ENCODE assay signal across 12 mouse cellular contexts in genomic region chr13:58124989-58125388, GRCm38 (mm10). TPM values are rescaled to one million over a fixed set of nuclear protein-coding genes. Genes with fewer than 3 reads are reported as not detected.
DNase-seq lines count a peak whose midpoint lies in the region; ATAC-seq and TF ChIP-seq lines count a peak whose summit lies in the region.
"Had no signal": no experiment of that assay in that cellular context is flagged by ENCODE, and none has a peak within 500 bp of the region (broad histone marks: within the 10 kb centered on the region; RNA-seq: fewer than 3 reads in every experiment).

No protein-coding gene starts in this region.

- H3K27ac ChIP-seq in cerebellum, adult 2 months (ENCODE audit: insufficient read depth, low read length), result no peak overlapping the region
- H3K27ac ChIP-seq in kidney, postnatal 0 days, result no peak overlapping the region
- no peak overlapping the region for H3K27ac ChIP-seq in kidney, adult 2 months (ENCODE audit: insufficient read depth, low read depth, low read length)
- H3K27ac ChIP-seq in embryonic facial prominence, embryonic 12.5 days, result no peak overlapping the region
- no peak overlapping the region for H3K27ac ChIP-seq in limb, embryonic 13.5 days

- no peak for TF ChIP-seq CTCF in cerebellum, adult 2 months (IDR thresholded peaks at IDR 0.05; ENCODE audit: borderline replicate concordance, insufficient read depth, low read depth, low read length)
- no peak for TF ChIP-seq CTCF in kidney, postnatal 0 days (IDR thresholded peaks at IDR 0.05; ENCODE audit: low read depth)
- TF ChIP-seq CTCF in kidney, adult 2 months (conservative IDR thresholded peaks at IDR 0.05; ENCODE audit: insufficient read depth, insufficient read length, low read depth, low read length), result no peak

- peak overlapping the region; percentile 76; the same call in 1 of the 2 replicates for H3K4me2 ChIP-seq in kidney, postnatal 0 days (ENCODE audit: low read length)
- peak overlapping the region; percentile 67; the same call in 1 of the 2 replicates for H3K4me2 ChIP-seq in embryonic facial prominence, embryonic 12.5 days (replicated peaks)
- peak overlapping the region; percentile 73 for H3K4me2 ChIP-seq in limb, embryonic 13.5 days (replicated peaks)

- no peak overlapping the region for H3K4me3 ChIP-seq in cerebellum, adult 2 months (replicated peaks; ENCODE audit: insufficient read depth, low read depth, low read length)
- H3K4me3 ChIP-seq in kidney, postnatal 0 days (replicated peaks; ENCODE audit: low read depth, low read length), result no peak overlapping the region
- no peak overlapping the region for H3K4me3 ChIP-seq in kidney, adult 2 months (ENCODE audit: insufficient read depth, low read depth, low read length)
- no peak overlapping the region for H3K4me3 ChIP-seq in embryonic facial prominence, embryonic 12.5 days
- H3K4me3 ChIP-seq in limb, embryonic 13.5 days, result 0 out of 2 replicates have a peak overlapping the region, but pooled peaks have one; percentile 14

- ATAC-seq in kidney, postnatal 0 days (replicated peaks; ENCODE audit: low FRiP score, low read depth), result no peak
- no peak for ATAC-seq in embryonic facial prominence, embryonic 12.5 days (ENCODE audit: insufficient number of reproducible peaks, insufficient read depth, low FRiP score, low TSS enrichment)
- no peak for ATAC-seq in limb, embryonic 13.5 days (ENCODE audit: low FRiP score, low read depth)

- WGBS in cerebellum, adult 2 months, result 36% methylated on average over 2 of the region's 2 CpGs
- 47% methylated on average over 2 of the region's 2 CpGs for WGBS in kidney, postnatal 0 days
- 46% methylated on average over 2 of the region's 2 CpGs for WGBS in kidney, adult 2 months
- 63% methylated on average over 2 of the region's 2 CpGs for WGBS in embryonic facial prominence, embryonic 12.5 days
- 68% methylated on average over 2 of the region's 2 CpGs for WGBS in limb, embryonic 13.5 days

- no peaks in the 10 kb centered on the region for H3K36me3 ChIP-seq in kidney, postnatal 0 days (ENCODE audit: insufficient read depth, low read length)
- peaks cover 3% of the 10 kb centered on the region for H3K36me3 ChIP-seq in kidney, adult 2 months (ENCODE audit: control insufficient read depth, insufficient read depth, low read length)
- peaks cover 12% of the 10 kb centered on the region; the same call in 1 of the 2 replicates for H3K36me3 ChIP-seq in embryonic facial prominence, embryonic 12.5 days
- peaks cover 8% of the 10 kb centered on the region for H3K36me3 ChIP-seq in limb, embryonic 13.5 days

- H3K4me1 ChIP-seq in cerebellum, adult 2 months (ENCODE audit: control insufficient read depth, insufficient read depth, low read length), result peaks cover 5% of the 10 kb centered on the region; the same call in 1 of the 2 replicates
- peaks cover 24% of the 10 kb centered on the region for H3K4me1 ChIP-seq in kidney, postnatal 0 days (replicated peaks; ENCODE audit: insufficient read depth, low read length)
- H3K4me1 ChIP-seq in kidney, adult 2 months (ENCODE audit: control insufficient read depth, insufficient read depth, low read length), result peaks cover 18% of the 10 kb centered on the region
- peaks cover 18% of the 10 kb centered on the region for H3K4me1 ChIP-seq in embryonic facial prominence, embryonic 12.5 days
- H3K4me1 ChIP-seq in limb, embryonic 13.5 days, result peaks cover 40% of the 10 kb centered on the region

- H3K27me3 ChIP-seq in cerebellum, adult 2 months (ENCODE audit: control insufficient read depth, insufficient read depth, low read length), result no peaks in the 10 kb centered on the region
- no peaks in the 10 kb centered on the region for H3K27me3 ChIP-seq in kidney, postnatal 0 days (ENCODE audit: insufficient read depth, low read length)
- H3K27me3 ChIP-seq in kidney, adult 2 months (replicated peaks; ENCODE audit: control insufficient read depth, insufficient read depth, low read length), result no peaks in the 10 kb centered on the region
- no peaks in the 10 kb centered on the region for H3K27me3 ChIP-seq in embryonic facial prominence, embryonic 12.5 days
- no peaks in the 10 kb centered on the region for H3K27me3 ChIP-seq in limb, embryonic 13.5 days

- H3K9me3 ChIP-seq in kidney, postnatal 0 days (replicated peaks; ENCODE audit: low read length), result no peaks in the 10 kb centered on the region
- H3K9me3 ChIP-seq in embryonic facial prominence, embryonic 12.5 days, result no peaks in the 10 kb centered on the region
- no peaks in the 10 kb centered on the region for H3K9me3 ChIP-seq in limb, embryonic 13.5 days

- peak; percentile 17 for DNase-seq in cerebellum, adult 9-10 months
- DNase-seq in cerebellum, adult 2 months, result no peak
- DNase-seq in kidney, postnatal 0 days (ENCODE audit: low spot score), result no peak
- no peak for DNase-seq in kidney, adult 2 months
- no peak for DNase-seq in MN1 (ENCODE audit: low spot score)
- DNase-seq in right cerebral cortex, postnatal 10 days (ENCODE audit: low spot score in 2 of 2), result no peak
- DNase-seq: cerebellum, adult 11-12 months; heart, postnatal 4 days; layer of hippocampus, adult 9-11 months; lung, adult 18-20 months had no signal

- no peak overlapping the region for H3K9ac ChIP-seq in kidney, postnatal 0 days (ENCODE audit: low read depth, low read length)
- no peak overlapping the region for H3K9ac ChIP-seq in embryonic facial prominence, embryonic 12.5 days
- H3K9ac ChIP-seq in limb, embryonic 13.5 days, result no peak overlapping the region

- no peak for TF ChIP-seq POLR2A in cerebellum, adult 2 months (IDR thresholded peaks at IDR 0.05; ENCODE audit: borderline replicate concordance, insufficient read depth, low read length)
- no peak for TF ChIP-seq POLR2A in kidney, adult 2 months (IDR thresholded peaks at IDR 0.05; ENCODE audit: low read depth, low read length)

RNA-seq across cellular contexts. Expression of gene Hnrnpa0, which starts 3.4 kb away (rescaled TPM):
- 96.5 and 107 TPM in 2 replicates for polyA plus RNA-seq in cerebellum, adult 2 months (2012; rRNA removed)
- polyA plus RNA-seq in kidney, postnatal 0 days (2015; fragmentation: Nextera tagmentation; extraction: Ambion mirVana), result 54.7 and 54.8 TPM in 2 replicates
- 38.3 and 46.8 TPM in 2 replicates for polyA plus RNA-seq in kidney, adult 2 months (2012; rRNA removed)
- 47.1 and 47.4 TPM in 2 replicates for polyA plus RNA-seq in embryonic facial prominence, embryonic 12.5 days (2016; fragmentation: Nextera tagmentation; extraction: Ambion mirVana)
- polyA plus RNA-seq in limb, embryonic 13.5 days (2015; fragmentation: Nextera tagmentation; extraction: Ambion mirVana), result 52.9 and 58.5 TPM in 2 replicates

RNA-seq across cellular contexts. Expression of gene Klhl3, which starts 11.6 kb away (rescaled TPM):
- polyA plus RNA-seq in cerebellum, adult 2 months (2012; rRNA removed), result 16.1 and 18.4 TPM in 2 replicates
- polyA plus RNA-seq in kidney, postnatal 0 days (2015; fragmentation: Nextera tagmentation; extraction: Ambion mirVana), result 10.7 and 12.3 TPM in 2 replicates
- 24.7 and 26.3 TPM in 2 replicates for polyA plus RNA-seq in kidney, adult 2 months (2012; rRNA removed)
- 2.9 and 3.1 TPM in 2 replicates for polyA plus RNA-seq in embryonic facial prominence, embryonic 12.5 days (2016; fragmentation: Nextera tagmentation; extraction: Ambion mirVana)
- 4.2 and 4.4 TPM in 2 replicates for polyA plus RNA-seq in limb, embryonic 13.5 days (2015; fragmentation: Nextera tagmentation; extraction: Ambion mirVana)

RNA-seq across cellular contexts. Expression of gene Idnk, which starts 32.5 kb away (rescaled TPM):
- 35.5 and 39.6 TPM in 2 replicates for polyA plus RNA-seq in cerebellum, adult 2 months (2012; rRNA removed)
- 48.5 and 48.7 TPM in 2 replicates for polyA plus RNA-seq in kidney, postnatal 0 days (2015; fragmentation: Nextera tagmentation; extraction: Ambion mirVana)
- polyA plus RNA-seq in kidney, adult 2 months (2012; rRNA removed), result 21.0 and 27.4 TPM in 2 replicates
- polyA plus RNA-seq in embryonic facial prominence, embryonic 12.5 days (2016; fragmentation: Nextera tagmentation; extraction: Ambion mirVana), result 45.1 and 46.3 TPM in 2 replicates
- 38.9 and 41.3 TPM in 2 replicates for polyA plus RNA-seq in limb, embryonic 13.5 days (2015; fragmentation: Nextera tagmentation; extraction: Ambion mirVana)
